Mouse (Mus musculus): ENCODE results near the gene Gm20388. TPM values are rescaled to one million over a fixed set of nuclear protein-coding genes. Genes with fewer than 3 reads are reported as not detected.
A peak's percentile ranks its signal among the peaks of the same experiment; 100 is the strongest.

The Gm20388 gene
- polyA plus RNA-seq, 1 experiment from 2014 or later = not detected

DNA sequence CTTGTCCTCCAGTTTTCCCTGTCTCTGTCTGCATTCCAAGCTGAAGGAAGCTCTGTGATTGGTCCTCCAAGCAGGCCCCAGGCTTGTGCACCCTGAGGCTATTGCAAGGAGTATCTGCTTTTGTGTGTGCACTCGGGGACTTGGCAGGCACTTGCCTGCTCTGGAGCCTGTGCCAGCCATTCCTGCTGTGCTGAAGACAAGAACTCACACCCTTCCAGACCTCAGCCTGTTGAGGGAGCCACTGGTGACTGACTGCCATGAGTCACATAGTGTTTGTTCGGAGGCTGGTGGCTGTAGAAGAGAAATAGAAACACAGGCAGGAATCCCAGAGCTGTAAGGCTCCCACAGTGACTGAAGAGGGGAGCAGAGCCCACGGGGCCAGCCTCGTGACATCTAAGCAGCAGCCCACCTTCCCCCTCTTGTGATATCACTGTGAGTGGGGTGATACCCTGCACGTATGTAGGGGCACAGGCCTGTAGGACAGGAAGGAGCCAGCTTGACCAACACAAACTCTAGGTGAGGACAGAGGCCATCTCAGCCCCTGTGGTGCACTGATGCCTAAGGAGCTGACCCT is 50.0 kb downstream of the Gm20388 start:
- H3K9me3 ChIP-seq (replicated peaks) = no peaks in the 10 kb centered on the region
- peaks cover 25% of the 10 kb centered on the region for H3K36me3 ChIP-seq
- H3K4me3 ChIP-seq = no peak overlapping the region
- H3K27ac ChIP-seq = peak overlapping the region; percentile 44
- no peak overlapping the region for H3K9ac ChIP-seq
- WGBS = 39% methylated on average over 5 of the region's 5 CpGs
- no peaks in the 10 kb centered on the region for H3K27me3 ChIP-seq
- no peak for ATAC-seq (replicated peaks; ENCODE audit: insufficient number of reproducible peaks, insufficient read depth, low FRiP score, low read depth)
- no peak overlapping the region for H3K4me2 ChIP-seq
- 0 out of 2 replicates have a peak, but pooled peaks cover 5% of the 10 kb centered on the region for H3K4me1 ChIP-seq (replicated peaks)

DNA sequence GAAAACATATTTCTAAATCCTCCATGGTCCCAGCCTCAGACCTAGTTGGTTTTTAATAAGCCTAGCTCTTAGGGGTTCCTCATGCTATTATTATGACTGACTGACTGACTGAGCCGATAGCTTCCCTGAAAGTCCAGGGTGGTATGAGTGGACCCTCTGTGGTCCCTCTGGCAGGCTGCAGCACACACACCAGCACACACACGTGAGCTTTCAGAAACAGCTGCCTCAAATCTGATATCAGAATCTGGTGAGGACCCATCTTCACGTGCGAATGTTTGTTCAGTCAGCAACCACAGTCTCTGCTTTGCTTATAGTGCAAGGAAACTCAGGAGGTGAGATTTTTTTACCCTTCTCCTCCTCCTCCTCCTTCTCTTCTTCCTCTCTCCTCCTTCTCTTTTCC is 54.2 kb downstream of the Gm20388 start:
- Histone ChIP-seq H3K9me3 (replicated peaks) (no peaks in the 10 kb centered on the region), H3K27me3 (0 out of 2 replicates have a peak, but pooled peaks cover 3% of the 10 kb centered on the region), H3K4me1 (replicated peaks) (0 out of 2 replicates have a peak, but pooled peaks cover 5% of the 10 kb centered on the region), H3K4me3 (no peak overlapping the region), H3K27ac (no peak overlapping the region), H3K36me3 (no peaks in the 10 kb centered on the region), H3K4me2 (no peak overlapping the region), H3K9ac (no peak overlapping the region)
- WGBS = 65% methylated on average over 4 of the region's 4 CpGs
- ATAC-seq (replicated peaks; ENCODE audit: insufficient number of reproducible peaks, insufficient read depth, low FRiP score, low read depth) = no peak

DNA sequence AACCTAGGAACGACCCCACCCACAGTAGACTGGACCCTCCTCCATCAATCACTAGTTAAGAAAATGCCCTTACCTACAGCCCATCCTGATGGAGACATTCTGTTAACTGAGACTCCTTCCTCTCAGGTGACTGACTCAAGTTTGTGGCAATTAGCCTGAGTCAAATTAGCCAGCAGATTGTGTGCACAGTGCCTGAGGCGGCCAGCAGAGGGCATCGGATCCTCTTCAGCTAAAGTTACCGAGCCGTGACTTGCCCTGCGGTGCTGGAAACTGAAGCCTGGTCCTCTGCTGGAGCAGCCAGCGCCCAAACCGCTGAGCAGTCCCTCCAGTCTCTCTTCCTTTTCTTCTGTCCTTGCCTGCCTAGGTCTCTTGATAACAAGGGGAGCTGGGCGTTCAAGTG is 56.8 kb downstream of the Gm20388 start:
- Histone ChIP-seq H3K4me2 (no peak overlapping the region), H3K27me3 (0 out of 2 replicates have a peak, but pooled peaks cover 3% of the 10 kb centered on the region), H3K36me3 (no peaks in the 10 kb centered on the region), H3K4me1 (replicated peaks) (no peaks in the 10 kb centered on the region), H3K9me3 (replicated peaks) (no peaks in the 10 kb centered on the region), H3K9ac (no peak overlapping the region), H3K27ac (no peak overlapping the region), H3K4me3 (no peak overlapping the region)
- WGBS = 80% methylated on average over 9 of the region's 9 CpGs
- no peak for ATAC-seq (replicated peaks; ENCODE audit: insufficient number of reproducible peaks, insufficient read depth, low FRiP score, low read depth)

DNA sequence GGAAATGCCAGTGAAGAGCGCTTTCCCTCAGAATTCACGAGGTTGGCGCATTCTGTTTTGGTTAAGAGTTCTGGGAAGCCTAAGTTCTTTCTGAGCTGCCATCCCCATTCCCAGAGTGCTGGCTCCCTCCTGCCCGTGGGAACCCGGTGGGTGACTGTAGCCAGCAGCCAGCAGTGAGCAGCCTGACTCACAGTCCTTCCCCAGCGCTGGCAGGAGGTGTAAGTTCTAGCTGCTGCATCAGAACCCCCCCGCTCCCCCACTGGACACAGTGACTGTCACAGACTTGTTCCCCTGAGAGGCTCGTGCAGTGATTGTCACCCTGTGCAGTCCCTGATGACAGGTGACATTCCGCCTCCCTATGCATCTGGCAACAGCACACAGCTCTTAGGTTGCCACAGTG is 59.5 kb downstream of the Gm20388 start:
- no peak overlapping the region for H3K27ac ChIP-seq
- WGBS = 57% methylated on average over 9 of the region's 9 CpGs
- H3K4me2 ChIP-seq = no peak overlapping the region
- H3K36me3 ChIP-seq = no peaks in the 10 kb centered on the region
- H3K4me1 ChIP-seq (replicated peaks) = no peaks in the 10 kb centered on the region
- H3K9ac ChIP-seq = no peak overlapping the region
- 0 out of 2 replicates have a peak, but pooled peaks have one; percentile 19 for ATAC-seq (replicated peaks; ENCODE audit: insufficient number of reproducible peaks, insufficient read depth, low FRiP score, low read depth)
- H3K9me3 ChIP-seq (replicated peaks) = no peaks in the 10 kb centered on the region
- 0 out of 2 replicates have a peak, but pooled peaks cover 3% of the 10 kb centered on the region for H3K27me3 ChIP-seq
- no peak overlapping the region for H3K4me3 ChIP-seq

DNA sequence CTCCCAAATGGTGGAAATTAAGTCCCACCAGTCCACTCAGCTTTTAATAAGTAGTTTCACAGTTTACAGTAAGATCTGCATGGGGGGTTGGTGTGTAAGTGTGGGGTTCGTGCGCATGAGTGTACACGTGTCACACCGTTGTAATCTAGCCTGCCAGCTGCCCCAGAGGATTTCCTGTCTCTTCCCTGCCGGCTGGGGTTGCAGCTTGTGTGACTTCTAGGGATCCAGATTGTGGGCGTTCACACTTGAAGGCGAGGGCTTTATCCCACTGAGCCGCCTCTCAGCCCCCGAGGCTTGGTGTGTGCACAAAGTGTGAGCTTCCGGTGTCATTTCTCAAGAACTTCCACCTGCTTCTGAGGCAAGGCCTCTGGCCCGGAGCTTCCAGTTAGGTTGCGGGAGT is 61.9 kb downstream of the Gm20388 start:
- H3K4me2 ChIP-seq = no peak overlapping the region
- 0 out of 2 replicates have a peak overlapping the region, but pooled peaks have one; percentile 31 for H3K27ac ChIP-seq
- H3K4me3 ChIP-seq = no peak overlapping the region
- H3K9me3 ChIP-seq (replicated peaks) = no peaks in the 10 kb centered on the region
- H3K36me3 ChIP-seq = no peaks in the 10 kb centered on the region
- WGBS = 54% methylated on average over 12 of the region's 12 CpGs
- H3K4me1 ChIP-seq (replicated peaks) = no peaks in the 10 kb centered on the region
- no peak overlapping the region for H3K9ac ChIP-seq
- 0 out of 2 replicates have a peak, but pooled peaks cover 3% of the 10 kb centered on the region for H3K27me3 ChIP-seq
- no peak for ATAC-seq (replicated peaks; ENCODE audit: insufficient number of reproducible peaks, insufficient read depth, low FRiP score, low read depth)

DNA sequence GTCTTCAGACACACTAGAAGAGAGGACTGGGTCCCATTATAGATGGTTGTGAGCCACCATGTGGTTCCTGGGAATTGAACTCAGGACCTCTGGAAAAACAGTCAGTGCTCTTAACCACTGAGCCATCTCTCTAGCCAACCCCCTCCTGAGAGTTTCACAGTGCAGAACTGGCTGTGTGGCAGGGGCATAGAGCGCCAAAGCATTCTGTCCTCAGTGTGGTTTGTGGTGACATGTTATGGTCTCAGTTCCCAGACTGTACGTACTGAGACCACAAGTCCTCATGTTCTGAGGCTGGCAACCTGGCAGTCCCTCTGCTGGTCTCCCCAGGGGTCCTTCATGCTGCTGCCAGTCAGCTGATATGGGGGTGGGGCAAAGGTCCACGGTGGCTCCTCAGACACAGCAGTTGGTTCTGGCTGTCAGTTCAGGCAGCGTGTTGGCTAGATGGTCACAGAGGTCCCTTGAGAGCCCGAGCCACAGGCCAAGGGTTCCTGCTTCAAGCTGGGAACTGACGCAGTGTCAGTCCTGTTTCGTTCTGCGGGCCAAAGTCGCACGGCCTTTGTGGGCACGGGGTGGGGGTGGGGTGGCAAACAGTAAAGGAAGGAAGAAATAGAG is 68.2 kb downstream of the Gm20388 start:
- no peak overlapping the region for H3K4me3 ChIP-seq
- H3K4me1 ChIP-seq (replicated peaks) = no peaks in the 10 kb centered on the region
- 60% methylated on average over 11 of the region's 11 CpGs for WGBS
- ATAC-seq (replicated peaks; ENCODE audit: insufficient number of reproducible peaks, insufficient read depth, low FRiP score, low read depth) = no peak
- no peak overlapping the region for H3K9ac ChIP-seq
- no peak overlapping the region for H3K4me2 ChIP-seq
- no peaks in the 10 kb centered on the region for H3K36me3 ChIP-seq
- H3K9me3 ChIP-seq (replicated peaks) = no peaks in the 10 kb centered on the region
- no peaks in the 10 kb centered on the region for H3K27me3 ChIP-seq
- no peak overlapping the region for H3K27ac ChIP-seq

DNA sequence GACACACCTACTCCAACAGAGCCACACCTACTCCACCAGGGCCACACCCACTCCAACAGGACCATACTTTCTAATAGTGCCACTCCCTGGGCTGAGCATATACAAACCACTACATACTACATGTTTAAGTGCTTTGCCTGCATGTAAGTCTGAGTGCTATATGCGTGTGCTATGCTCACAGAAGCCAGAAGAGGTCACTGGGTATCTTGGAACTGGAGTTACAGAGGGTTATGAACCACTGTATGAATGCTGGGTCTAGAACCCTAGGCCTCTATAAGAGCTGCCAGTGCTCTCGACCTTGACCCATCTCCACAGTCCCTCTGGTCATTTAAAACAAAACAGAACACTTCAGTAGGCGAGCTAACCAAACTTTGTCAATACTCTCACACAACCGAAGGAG is 70.6 kb downstream of the Gm20388 start:
- no peak overlapping the region for H3K9ac ChIP-seq
- no peaks in the 10 kb centered on the region for H3K36me3 ChIP-seq
- H3K9me3 ChIP-seq (replicated peaks) = no peaks in the 10 kb centered on the region
- no peak overlapping the region for H3K4me2 ChIP-seq
- no peak for ATAC-seq (replicated peaks; ENCODE audit: insufficient number of reproducible peaks, insufficient read depth, low FRiP score, low read depth)
- H3K4me3 ChIP-seq = no peak overlapping the region
- H3K4me1 ChIP-seq (replicated peaks) = no peaks in the 10 kb centered on the region
- no peaks in the 10 kb centered on the region for H3K27me3 ChIP-seq
- WGBS = 69% methylated on average over 4 of the region's 4 CpGs
- no peak overlapping the region for H3K27ac ChIP-seq

DNA sequence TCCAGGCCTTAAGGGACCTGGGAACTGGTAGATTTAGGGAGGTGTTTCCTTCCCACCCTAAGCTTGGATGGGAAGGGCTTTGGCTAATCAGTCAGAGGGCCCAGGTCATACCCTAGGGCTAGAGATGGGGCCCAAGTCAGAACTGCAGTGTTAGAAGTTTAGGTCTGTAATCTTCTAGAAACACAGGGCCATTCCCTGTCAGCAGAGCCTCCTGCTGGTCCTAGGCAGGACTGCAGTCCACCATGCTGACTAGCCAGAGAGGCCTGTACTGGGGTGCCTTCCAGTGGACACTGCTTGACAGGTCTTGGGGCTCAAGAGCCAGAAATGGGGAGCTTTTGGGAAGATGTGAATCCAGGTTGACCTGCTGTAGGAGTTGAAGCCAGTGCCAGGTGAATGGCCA is 73.4 kb downstream of the Gm20388 start:
- Histone ChIP-seq H3K4me2 (no peak overlapping the region), H3K9me3 (replicated peaks) (no peaks in the 10 kb centered on the region), H3K36me3 (no peaks in the 10 kb centered on the region), H3K27ac (no peak overlapping the region), H3K27me3 (no peaks in the 10 kb centered on the region), H3K9ac (no peak overlapping the region), H3K4me1 (replicated peaks) (peaks cover 11% of the 10 kb centered on the region), H3K4me3 (no peak overlapping the region)
- no peak for ATAC-seq (replicated peaks; ENCODE audit: insufficient number of reproducible peaks, insufficient read depth, low FRiP score, low read depth)

DNA sequence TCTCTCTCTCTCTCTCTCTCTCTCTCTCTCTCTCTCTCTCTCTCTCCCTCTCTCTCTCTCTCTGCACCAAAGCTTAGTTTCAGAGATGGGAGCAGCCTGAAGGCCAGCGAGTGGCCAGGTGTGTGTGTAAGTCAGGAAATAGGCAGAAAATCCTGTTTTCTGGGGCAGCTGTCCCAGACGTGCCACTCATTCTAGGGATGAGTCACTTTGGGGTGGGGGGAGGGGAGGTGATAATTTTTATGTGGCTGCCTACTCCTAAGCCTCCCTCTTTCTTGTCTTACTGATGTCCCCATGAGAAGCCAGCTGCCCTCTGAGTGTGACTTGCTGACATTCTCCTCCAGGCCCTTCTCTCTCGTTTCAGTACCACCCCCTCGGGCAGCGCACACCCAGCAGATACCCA is 75.5 kb downstream of the Gm20388 start:
- no peak overlapping the region for H3K4me2 ChIP-seq
- H3K9me3 ChIP-seq (replicated peaks) = no peaks in the 10 kb centered on the region
- peaks cover 11% of the 10 kb centered on the region for H3K4me1 ChIP-seq (replicated peaks)
- H3K27me3 ChIP-seq = peaks cover 12% of the 10 kb centered on the region
- ATAC-seq (replicated peaks; ENCODE audit: insufficient number of reproducible peaks, insufficient read depth, low FRiP score, low read depth) = no peak
- H3K9ac ChIP-seq = no peak overlapping the region
- no peak overlapping the region for H3K4me3 ChIP-seq
- no peaks in the 10 kb centered on the region for H3K36me3 ChIP-seq
- H3K27ac ChIP-seq = no peak overlapping the region
- 56% methylated on average over 5 of the region's 5 CpGs for WGBS

DNA sequence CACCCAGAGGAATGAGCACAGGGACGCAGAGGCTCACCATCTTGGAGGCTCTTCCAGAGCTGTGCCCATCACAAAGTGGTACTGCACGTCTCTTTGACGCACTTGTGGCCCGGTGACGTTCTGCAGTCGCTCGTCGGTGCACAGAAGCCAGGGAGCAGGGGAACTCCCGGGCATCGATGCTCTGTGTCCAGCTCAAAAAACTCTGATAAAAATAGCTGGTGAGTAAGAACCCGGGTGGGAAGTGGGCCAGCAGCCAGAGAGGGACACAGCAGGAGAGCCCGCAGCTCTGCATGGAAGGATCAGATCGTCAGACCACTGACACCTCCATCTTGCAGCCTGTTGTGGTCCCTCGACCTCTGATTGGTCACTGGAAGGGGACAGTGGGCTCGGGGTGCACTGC is 77.4 kb downstream of the Gm20388 start:
- Histone ChIP-seq H3K9me3 (replicated peaks) (no peaks in the 10 kb centered on the region), H3K36me3 (no peaks in the 10 kb centered on the region), H3K9ac (0 out of 2 replicates have a peak overlapping the region, but pooled peaks have one; percentile 16), H3K4me2 (peak overlapping the region; percentile 44), H3K4me1 (replicated peaks) (peaks cover 21% of the 10 kb centered on the region), H3K27me3 (peaks cover 31% of the 10 kb centered on the region), H3K27ac (0 out of 2 replicates have a peak overlapping the region, but pooled peaks have one; percentile 7), H3K4me3 (no peak overlapping the region)
- peak; percentile 32 for ATAC-seq (replicated peaks; ENCODE audit: insufficient number of reproducible peaks, insufficient read depth, low FRiP score, low read depth)
- 28% methylated on average over 15 of the region's 15 CpGs for WGBS

DNA sequence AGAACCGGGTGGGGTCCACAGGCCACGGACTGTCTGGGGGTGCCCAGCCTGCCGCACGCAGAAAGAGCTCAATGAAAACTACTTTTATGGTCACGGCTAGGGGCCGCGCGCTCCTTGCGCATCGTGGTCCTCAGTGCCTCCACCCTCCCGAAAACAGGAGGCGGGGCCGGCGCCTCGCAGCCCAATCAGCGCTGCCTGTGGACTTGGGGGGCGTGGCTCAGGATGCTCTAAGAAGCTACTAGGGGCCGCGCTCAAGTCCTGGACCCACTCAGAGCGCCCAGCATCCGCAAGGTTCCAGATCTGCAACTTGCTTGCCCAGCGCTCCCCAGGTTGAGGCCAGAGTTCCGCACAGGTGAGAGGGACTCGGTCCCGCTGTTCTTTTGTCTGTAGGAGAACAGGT is 81.6 kb downstream of the Gm20388 start, which contains the start of gene Crispld2:
TSS of gene Crispld2 (plus strand) at position 190 of the 400 bp plus-strand sequence.
- H3K4me2 ChIP-seq = peak within 1 kb of the TSS; percentile 53
- peaks cover 51% of the 10 kb centered on the region for H3K27me3 ChIP-seq
- ATAC-seq (replicated peaks; ENCODE audit: insufficient number of reproducible peaks, insufficient read depth, low FRiP score, low read depth) = peak; percentile 57; the same call in 1 of the 2 replicates
- H3K9ac ChIP-seq = no peak within 1 kb of the TSS
- no peaks in the 10 kb centered on the region for H3K36me3 ChIP-seq
- peak within 1 kb of the TSS; percentile 33 for H3K4me3 ChIP-seq
- peaks cover 21% of the 10 kb centered on the region for H3K4me1 ChIP-seq (replicated peaks)
- 1% methylated on average over 25 of the region's 25 CpGs for WGBS
- H3K27ac ChIP-seq = no peak within 1 kb of the TSS
- no peaks in the 10 kb centered on the region for H3K9me3 ChIP-seq (replicated peaks)

DNA sequence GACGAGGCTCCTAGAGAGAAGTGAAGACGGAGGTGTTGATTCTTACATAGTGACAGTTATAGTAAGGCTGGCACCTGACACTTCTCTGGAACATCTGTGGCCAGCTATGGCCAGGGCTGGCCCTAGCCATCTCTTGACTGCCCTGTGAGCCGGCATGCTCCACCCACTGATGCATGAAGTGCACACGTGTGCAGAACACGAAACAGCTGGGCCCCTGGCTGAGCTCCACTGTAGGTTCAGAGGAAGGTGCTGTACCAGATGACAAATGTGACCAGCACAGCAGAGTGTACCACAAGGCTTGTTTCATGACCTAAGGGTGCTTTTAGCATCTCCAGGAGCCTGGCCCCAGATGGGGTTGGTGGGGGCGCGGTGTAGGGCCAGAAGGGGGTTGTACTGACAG is 83.5 kb downstream of the Gm20388 start:
- no peaks in the 10 kb centered on the region for H3K9me3 ChIP-seq (replicated peaks)
- 62% methylated on average over 7 of the region's 7 CpGs for WGBS
- ATAC-seq (replicated peaks; ENCODE audit: insufficient number of reproducible peaks, insufficient read depth, low FRiP score, low read depth) = no peak
- H3K36me3 ChIP-seq = no peaks in the 10 kb centered on the region
- H3K27me3 ChIP-seq = peaks cover 51% of the 10 kb centered on the region
- no peak overlapping the region for H3K27ac ChIP-seq
- no peak overlapping the region for H3K4me3 ChIP-seq
- H3K4me1 ChIP-seq (replicated peaks) = peaks cover 11% of the 10 kb centered on the region
- H3K9ac ChIP-seq = no peak overlapping the region
- no peak overlapping the region for H3K4me2 ChIP-seq
